Mouse (Mus musculus) cerebral cortex, adult 2 months (tissue): ENCODE data around the gene Tomm6.

Experiments
- WGBS: fragments of 180-500 bp; shearing (Covaris S2); methylation state at CpG from one replicate; pipeline ENCODE4 v1.1.7; 2018; 5-methylcytosine and 5-hydroxymethylcytosine counted together

Tomm6 gene

GRCm38 (mm10) chr17:47694503-47695336 is 6.5 kb upstream of the Tomm6 start, which contains the start of gene Prickle4:
Gene Prickle4 (minus strand): TSS chr17:47694736.
- 2% methylated on average over 80 of the region's 82 CpGs for WGBS

- 2% methylated on average over 3 of the region's 3 CpGs for WGBS
Measured at GRCm38 (mm10) chr17:47694442-47694502, 6.1 kb upstream of the Tomm6 start, which contains the start of gene Gm21981. Gene Gm21981 (minus strand): TSS chr17:47694455.

- WGBS = 53% methylated on average over 13 of the region's 13 CpGs
Measured at GRCm38 (mm10) chr17:47693671-47694441, 5.7 kb upstream of the Tomm6 start.

- WGBS = 96% methylated on average over 3 of the region's 3 CpGs
Measured at GRCm38 (mm10) chr17:47691650-47692049, 3.5 kb upstream of the Tomm6 start.

- WGBS = 77% methylated on average over 8 of the region's 8 CpGs
Measured at GRCm38 (mm10) chr17:47689894-47690293, 1.7 kb upstream of the Tomm6 start.

- 1% methylated on average over 53 of the region's 58 CpGs for WGBS
Measured at GRCm38 (mm10) chr17:47688608-47689575, 706 bp upstream of the Tomm6 start, which contains the start of gene Frs3. Gene Frs3 (plus strand): TSS chr17:47689030.

GRCm38 (mm10) chr17:47687409-47688343 is 510 bp downstream of the Tomm6 start:
- WGBS = under 1% methylated on average over 70 of the region's 70 CpGs

- 83% methylated on average over 4 of the region's 4 CpGs for WGBS
Measured at GRCm38 (mm10) chr17:47682836-47683235, 5.3 kb downstream of the Tomm6 start.

- 87% methylated on average over 5 of the region's 5 CpGs for WGBS
Measured at GRCm38 (mm10) chr17:47678702-47679101, 9.5 kb downstream of the Tomm6 start.

- WGBS = 98% methylated on average over 5 of the region's 5 CpGs
Measured at GRCm38 (mm10) chr17:47678238-47678637, 9.9 kb downstream of the Tomm6 start.

- WGBS = 17% methylated on average over 9 of the region's 9 CpGs
Measured at GRCm38 (mm10) chr17:47676581-47676980, 11.6 kb downstream of the Tomm6 start.

- WGBS = 11% methylated on average over 68 of the region's 68 CpGs
Measured at GRCm38 (mm10) chr17:47672311-47673111, 15.7 kb downstream of the Tomm6 start.

GRCm38 (mm10) chr17:47671988-47672310 is 16.2 kb downstream of the Tomm6 start:
- WGBS = 29% methylated on average over 14 of the region's 14 CpGs

- 55% methylated on average over 4 of the region's 4 CpGs for whole genome bisulfite sequencing
Measured at GRCm38 (mm10) chr17:47669166-47669565, 19.0 kb downstream of the Tomm6 start.

- WGBS = 85% methylated on average over 7 of the region's 7 CpGs
Measured at GRCm38 (mm10) chr17:47664474-47664873, 23.7 kb downstream of the Tomm6 start.

- 65% methylated on average over 9 of the region's 9 CpGs for WGBS
Measured at GRCm38 (mm10) chr17:47663009-47663713, 25.0 kb downstream of the Tomm6 start.

GRCm38 (mm10) chr17:47658741-47659243 is 29.4 kb downstream of the Tomm6 start:
- 74% methylated on average over 3 of the region's 3 CpGs for WGBS

GRCm38 (mm10) chr17:47657901-47658300 is 30.3 kb downstream of the Tomm6 start:
- WGBS = 84% methylated on average over 4 of the region's 4 CpGs

- 89% methylated on average over 5 of the region's 5 CpGs for WGBS
Measured at GRCm38 (mm10) chr17:47655697-47656096, 32.5 kb downstream of the Tomm6 start.
